Mouse (Mus musculus) thymus, adult 2 months (tissue): ENCODE data around the gene Kank3. TPM values are rescaled to one million over a fixed set of nuclear protein-coding genes. Genes with fewer than 3 reads are reported as not detected.
A peak's percentile ranks its signal among the peaks of the same experiment; 100 is the strongest.
"Not testable (repeated sequence)": the region's sequence is repeated elsewhere in the genome, so short reads cannot be mapped to it uniquely, and the experiment has no call there.

ENCODE experiments used
- DNase-seq: peaks from one replicate; pipeline ENCODE4 v3.0.0; 2021
- H3K27ac ChIP-seq: fragments of 200-500 bp; 2 replicates; pipeline ENCODE4 v1.5.1; 2012; ENCODE audit warnings: low read length, control low read depth; ENCODE audit not compliant: control insufficient read depth, insufficient read depth
- H3K27me3 ChIP-seq: fragments of 200-500 bp; 2 replicates; pipeline ENCODE4 v1.6.1; 2012; ENCODE audit warnings: mild to moderate bottlenecking, low read length, moderate library complexity, mixed read lengths; ENCODE audit not compliant: control insufficient read depth, insufficient read depth
- H3K36me3 ChIP-seq: fragments of 200-500 bp; 2 replicates; pipeline ENCODE4 v1.6.1; 2012; ENCODE audit warnings: mild to moderate bottlenecking, low read length, moderate library complexity; ENCODE audit not compliant: control insufficient read depth, insufficient read depth
- H3K4me1 ChIP-seq: fragments of 200-500 bp; replicated peaks from 2 replicates; pipeline ENCODE4 v1.6.1; 2012; ENCODE audit warnings: low read length; ENCODE audit not compliant: control insufficient read depth, insufficient read depth
- H3K4me3 ChIP-seq: fragments of 200-500 bp; 2 replicates; pipeline ENCODE4 v1.5.1; 2012; ENCODE audit warnings: mild to moderate bottlenecking, low read length, control low read depth, moderate library complexity; ENCODE audit not compliant: control insufficient read depth, insufficient read depth
- CTCF ChIP-seq: fragments of 200-500 bp; IDR thresholded peaks from 2 replicates; pipeline ENCODE4 v1.5.1; 2012; ENCODE audit warnings: mild to moderate bottlenecking, control low read depth, low read length, moderate library complexity, borderline replicate concordance; ENCODE audit not compliant: control insufficient read depth, poor library complexity, insufficient read depth; ENCODE audit errors: extremely low read depth
- POLR2A ChIP-seq: fragments of 200-500 bp; IDR thresholded peaks from 2 replicates; pipeline ENCODE4 v1.6.1; 2012; ENCODE audit warnings: mild to moderate bottlenecking, low read length, control low read depth, moderate library complexity; ENCODE audit not compliant: control insufficient read depth, poor library complexity, insufficient read depth; ENCODE audit errors: extremely low read depth
- WGBS: fragments of 180-500 bp; shearing (Covaris S2); methylation state at CpG from one replicate; pipeline ENCODE4 v1.1.7; 2018; 5-methylcytosine and 5-hydroxymethylcytosine counted together
- polyA plus RNA-seq: library from polyadenylated mRNA; depleted of rRNA; stranded (reverse); fragments of >200 nt; gene quantifications from 2 replicates; pipeline ENCODE4 v1.2.3, GENCODE M21; 2012

The Kank3 gene
- polyA plus RNA-seq, 1 experiment: 29.3 TPM

GRCm38 (mm10) chr17:33824084-33824996 is 14.0 kb downstream of the Kank3 start, which contains the start of the genes Rps28 and Ndufa7:
TSS of gene Rps28 (minus strand) at chr17:33824562.
TSS of gene Ndufa7 (plus strand) at chr17:33824572.
- Histone ChIP-seq H3K4me3 (peak within 1 kb of the TSS; percentile 95), H3K27ac (peak within 1 kb of the TSS; percentile 39; the same call in 1 of the 2 replicates), H3K4me1 (peaks cover 12% of the 10 kb centered on the region), H3K27me3 (no peaks in the 10 kb centered on the region), H3K36me3 (peaks cover 12% of the 10 kb centered on the region)
- DNase-seq: peak; percentile 97
- TF ChIP-seq CTCF: no peak; the same call in 1 of the 2 replicates
- peak; percentile 85 for TF ChIP-seq POLR2A
- under 1% methylated on average over 51 of the region's 51 CpGs for WGBS

- not testable (repeated sequence) for DNase-seq, H3K27me3 ChIP-seq, H3K27ac ChIP-seq
- WGBS: 16% methylated on average over 6 of the region's 6 CpGs
- Histone ChIP-seq H3K4me3 (peak overlapping the region; percentile 95), H3K36me3 (peaks cover 17% of the 10 kb centered on the region), H3K4me1 (peaks cover 12% of the 10 kb centered on the region)
These were observed 14.6 kb downstream of the Kank3 start for GRCm38 (mm10) chr17:33824997-33825330.

GRCm38 (mm10) chr17:33825462-33825861 is 15.1 kb downstream of the Kank3 start:
- WGBS: 92% methylated on average over 8 of the region's 8 CpGs
- H3K4me3 ChIP-seq: no peak overlapping the region
- peaks cover 12% of the 10 kb centered on the region for H3K4me1 ChIP-seq
- no peak for TF ChIP-seq POLR2A
- no peak for TF ChIP-seq CTCF
- H3K27ac ChIP-seq: no peak overlapping the region
- peaks cover 22% of the 10 kb centered on the region for H3K36me3 ChIP-seq
- no peak for DNase-seq
- H3K27me3 ChIP-seq: no peaks in the 10 kb centered on the region

DNA sequence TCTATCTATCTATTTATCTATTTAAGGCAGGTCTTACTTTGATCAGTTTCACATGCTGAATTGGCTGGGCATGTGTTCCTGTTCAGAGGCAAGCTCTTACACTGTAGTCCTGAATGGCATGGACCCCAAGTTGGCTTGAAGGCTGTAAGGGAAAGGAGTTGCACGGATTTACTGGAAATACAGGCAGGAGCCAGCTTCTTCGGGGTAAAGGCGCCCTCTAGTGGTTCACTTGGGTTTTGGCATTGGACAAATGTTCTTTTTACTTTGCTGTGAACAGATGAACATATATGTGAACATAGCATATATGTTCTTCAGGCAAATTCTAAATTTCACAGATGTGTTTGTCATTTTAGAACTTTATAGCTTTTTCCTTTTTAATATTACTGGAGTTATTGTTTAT is 16.5 kb downstream of the Kank3 start:
- Histone ChIP-seq H3K4me3 (no peak overlapping the region), H3K36me3 (peaks cover 35% of the 10 kb centered on the region), H3K4me1 (peaks cover 12% of the 10 kb centered on the region), H3K27me3 (no peaks in the 10 kb centered on the region), H3K27ac (no peak overlapping the region)
- DNase-seq: peak; percentile 60
- WGBS: 2% methylated on average over 3 of the region's 3 CpGs
- TF ChIP-seq CTCF (no peak), POLR2A (no peak)

DNA sequence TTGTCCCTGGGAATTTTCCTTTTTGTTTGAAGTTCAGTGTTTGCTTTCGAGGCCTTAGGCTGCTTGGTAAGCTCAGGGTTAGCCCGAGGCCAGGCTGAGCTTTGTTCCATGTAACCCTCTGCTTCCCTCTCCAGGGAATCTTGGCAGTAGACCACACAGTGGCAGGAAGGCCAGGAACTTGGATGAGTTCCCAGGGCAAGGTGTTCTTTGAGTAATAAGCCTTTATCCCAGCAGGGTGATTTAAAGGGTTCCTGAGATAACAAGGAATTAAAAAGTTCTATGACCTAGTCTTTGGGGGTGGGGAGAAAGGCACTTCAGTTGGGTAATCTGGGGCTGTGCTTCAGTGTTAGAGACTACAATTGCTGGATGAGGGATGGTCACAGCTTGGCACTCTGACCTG is 18.6 kb downstream of the Kank3 start:
- Histone ChIP-seq H3K27me3 (no peaks in the 10 kb centered on the region), H3K36me3 (peaks cover 34% of the 10 kb centered on the region), H3K4me3 (no peak overlapping the region), H3K4me1 (peaks cover 7% of the 10 kb centered on the region), H3K27ac (no peak overlapping the region)
- TF ChIP-seq POLR2A (no peak), CTCF (no peak)
- 92% methylated on average over 2 of the region's 2 CpGs for WGBS
- no peak for DNase-seq

DNA sequence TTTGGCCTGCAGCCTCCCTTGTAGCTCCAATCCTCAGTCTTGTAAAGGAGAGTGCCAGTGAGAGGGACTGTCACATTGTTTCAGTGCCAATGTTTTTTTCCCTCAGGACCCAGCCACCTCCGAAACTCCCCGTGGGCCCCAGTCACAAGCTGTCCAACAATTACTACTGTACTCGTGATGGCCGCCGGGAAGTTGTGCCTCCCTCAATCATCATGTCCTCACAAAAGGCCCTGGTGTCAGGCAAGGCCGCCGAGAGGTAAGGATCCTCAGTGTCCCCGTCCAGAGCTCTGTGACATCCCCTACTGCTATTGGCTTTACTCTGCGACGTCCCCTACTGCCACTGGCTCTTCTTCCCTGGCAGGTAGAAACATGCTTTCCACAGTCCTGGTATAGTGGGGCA is 19.2 kb downstream of the Kank3 start:
- H3K27ac ChIP-seq: no peak overlapping the region
- H3K4me1 ChIP-seq: peaks cover 6% of the 10 kb centered on the region
- peaks cover 35% of the 10 kb centered on the region for H3K36me3 ChIP-seq
- WGBS: 95% methylated on average over 10 of the region's 10 CpGs
- no peak overlapping the region for H3K4me3 ChIP-seq
- TF ChIP-seq POLR2A (no peak), CTCF (no peak)
- DNase-seq: no peak
- H3K27me3 ChIP-seq: no peaks in the 10 kb centered on the region
